Mouse (Mus musculus) MEL (cell line): Measurements from ENCODE around the gene Pten. TPM values are rescaled to one million over a fixed set of nuclear protein-coding genes. Genes with fewer than 3 reads are reported as not detected.
A peak's percentile ranks its signal among the peaks of the same experiment; 100 is the strongest.

Experiments used
- DNase-seq: peaks from one replicate; pipeline ENCODE4 v3.0.0; 2011; ENCODE audit warnings: low read depth, low spot score
- H3K27ac ChIP-seq: 2 replicates; pipeline ENCODE4 v1.5.1; 2012; ENCODE audit warnings: low read depth, mild to moderate bottlenecking, control low read depth, low read length, moderate library complexity; ENCODE audit not compliant: control insufficient read depth
- H3K27me3 ChIP-seq, 2 experiments: fragments of 150-350 bp in 1 of 2; sonication (generic) in 1 of 2; 2 replicates each; pipeline ENCODE4 v1.6.1; 2012; ENCODE audit warnings: low read length in 2 of 2, mild to moderate bottlenecking in 2 of 2, improper control_type of control experiment in 1 of 2, moderate library complexity in 1 of 2; ENCODE audit not compliant: insufficient read depth in 2 of 2, control insufficient read depth in 1 of 2
- H3K36me3 ChIP-seq, 2 experiments: 2 replicates each; pipeline ENCODE4 v1.6.1; 2012 to 2014; ENCODE audit warnings: low read length in 2 of 2, improper control_type of control experiment in 1 of 2, inconsistent platforms in 1 of 2, mild to moderate bottlenecking in 1 of 2; ENCODE audit not compliant: insufficient read depth in 2 of 2, control insufficient read depth in 1 of 2
- H3K4me1 ChIP-seq, 2 experiments: fragments of 150-350 bp in 1 of 2; sonication (generic) in 1 of 2; 2 replicates each; pipeline ENCODE4 v1.6.1; 2012; ENCODE audit warnings: low read length in 2 of 2, improper control_type of control experiment in 1 of 2, mild to moderate bottlenecking in 1 of 2; ENCODE audit not compliant: insufficient read depth in 2 of 2, control insufficient read depth in 1 of 2
- H3K4me3 ChIP-seq, 2 experiments: fragments of 150-350 bp in 1 of 2; sonication (generic) in 1 of 2; 2 replicates each; pipeline ENCODE4 v1.5.1; 2012; ENCODE audit warnings: low read depth in 2 of 2, low read length in 2 of 2, mild to moderate bottlenecking in 2 of 2, moderate library complexity in 2 of 2, control low read depth in 1 of 2, improper control_type of control experiment in 1 of 2; ENCODE audit not compliant: control insufficient read depth in 1 of 2, insufficient read depth in 1 of 2
- H3K79me2 ChIP-seq: 2 replicates; pipeline ENCODE4 v1.6.1; 2012; ENCODE audit warnings: mild to moderate bottlenecking, low read length, moderate library complexity; ENCODE audit not compliant: control insufficient read depth, poor library complexity, insufficient read depth
- H3K9ac ChIP-seq: 2 replicates; pipeline ENCODE4 v1.6.1; 2012; ENCODE audit warnings: low read depth, mild to moderate bottlenecking, control low read depth, low read length, moderate library complexity; ENCODE audit not compliant: control insufficient read depth, poor library complexity, severe bottlenecking
- H3K9me3 ChIP-seq: fragments of 150-350 bp; sonication (generic); replicated peaks from 2 replicates; pipeline ENCODE4 v1.6.1; 2012; ENCODE audit warnings: mild to moderate bottlenecking, low read length, improper control_type of control experiment, moderate library complexity; ENCODE audit not compliant: insufficient read depth
- BHLHE40 ChIP-seq: IDR thresholded peaks from 2 replicates; pipeline ENCODE4 v1.6.1; 2012; ENCODE audit warnings: low read depth, mild to moderate bottlenecking, inconsistent platforms, low read length, improper control_type of control experiment, borderline replicate concordance
- CHD1 ChIP-seq: IDR thresholded peaks from 2 replicates; pipeline ENCODE4 v1.6.1; 2012; ENCODE audit warnings: low read depth, mild to moderate bottlenecking, inconsistent platforms, low read length, improper control_type of control experiment
- CTCF ChIP-seq, 3 experiments: IDR thresholded peaks in 2 of 3; conservative IDR thresholded peaks in 1 of 3; 2 replicates each; pipeline ENCODE4 v1.5.1; 2011 to 2012; ENCODE audit warnings: low read length in 3 of 3, low read depth in 2 of 3, mild to moderate bottlenecking in 2 of 3, improper control_type of control experiment in 1 of 3, inconsistent platforms in 1 of 3, mixed read lengths in 1 of 3, moderate library complexity in 1 of 3; ENCODE audit not compliant: control insufficient read depth in 1 of 3, insufficient read depth in 1 of 3, poor library complexity in 1 of 3, severe bottlenecking in 1 of 3
- ELF1 ChIP-seq: IDR thresholded peaks from 2 replicates; pipeline ENCODE4 v1.6.1; 2014; ENCODE audit warnings: low read depth, mild to moderate bottlenecking, inconsistent platforms, low read length, improper control_type of control experiment, moderate library complexity
- EP300 ChIP-seq, 2 experiments: IDR thresholded peaks; 2 replicates each; pipeline ENCODE4 v1.6.1; 2011; ENCODE audit warnings: improper control_type of control experiment in 2 of 2, low read length in 2 of 2, low read depth in 1 of 2, mild to moderate bottlenecking in 1 of 2
- ETS1 ChIP-seq: IDR thresholded peaks from 2 replicates; pipeline ENCODE4 v1.6.1; 2012; ENCODE audit warnings: low read depth, mild to moderate bottlenecking, inconsistent platforms, low read length, improper control_type of control experiment, moderate library complexity
- GABPA ChIP-seq: IDR thresholded peaks from 2 replicates; pipeline ENCODE4 v1.6.1; 2012; ENCODE audit warnings: low read depth, mild to moderate bottlenecking, inconsistent platforms, low read length, improper control_type of control experiment, moderate library complexity
- GATA1 ChIP-seq: IDR thresholded peaks from 2 replicates; pipeline ENCODE4 v1.6.1; 2011; ENCODE audit warnings: low read depth, low read length, improper control_type of control experiment
- HCFC1 ChIP-seq: IDR thresholded peaks from 2 replicates; pipeline ENCODE4 v1.6.1; 2012; ENCODE audit warnings: low read depth, mild to moderate bottlenecking, inconsistent platforms, low read length, improper control_type of control experiment, moderate library complexity
- KAT2A ChIP-seq: conservative IDR thresholded peaks from 2 replicates; pipeline ENCODE4 v1.6.1; 2012; ENCODE audit warnings: low read depth, low read length, improper control_type of control experiment, inconsistent platforms
- MAFK ChIP-seq: IDR thresholded peaks from 2 replicates; pipeline ENCODE4 v1.6.1; 2011; ENCODE audit warnings: low read depth, mild to moderate bottlenecking, low read length, improper control_type of control experiment, borderline replicate concordance
- MAZ ChIP-seq: IDR thresholded peaks from 2 replicates; pipeline ENCODE4 v1.6.1; 2012; ENCODE audit warnings: low read depth, mild to moderate bottlenecking, inconsistent platforms, low read length, improper control_type of control experiment
- MEF2A ChIP-seq: IDR thresholded peaks from 2 replicates; pipeline ENCODE4 v1.6.1; 2014; ENCODE audit warnings: low read depth, mild to moderate bottlenecking, inconsistent platforms, low read length, improper control_type of control experiment; ENCODE audit not compliant: poor library complexity, insufficient replicate concordance, severe bottlenecking; ENCODE audit errors: extremely low read depth
- MXI1 ChIP-seq: IDR thresholded peaks from 2 replicates; pipeline ENCODE4 v1.6.1; 2011; ENCODE audit warnings: mild to moderate bottlenecking, low read depth, low read length, improper control_type of control experiment
- MYB ChIP-seq: IDR thresholded peaks from 2 replicates; pipeline ENCODE4 v1.6.1; 2011; ENCODE audit warnings: mild to moderate bottlenecking, low read depth, low read length, improper control_type of control experiment
- MYC ChIP-seq: IDR thresholded peaks from 2 replicates; pipeline ENCODE4 v1.6.1; 2011; ENCODE audit warnings: low read depth, mild to moderate bottlenecking, low read length, improper control_type of control experiment, moderate library complexity
- NELFE ChIP-seq: IDR thresholded peaks from 2 replicates; pipeline ENCODE4 v1.6.1; 2011; ENCODE audit warnings: low read depth, low read length, improper control_type of control experiment
- NRF1 ChIP-seq: IDR thresholded peaks from 2 replicates; pipeline ENCODE4 v1.6.1; 2014; ENCODE audit warnings: low read depth, mild to moderate bottlenecking, inconsistent platforms, low read length, improper control_type of control experiment, moderate library complexity; ENCODE audit not compliant: poor library complexity, insufficient read depth, severe bottlenecking
- POLR2A ChIP-seq, 2 experiments: IDR thresholded peaks; 2 replicates each; pipeline ENCODE4 v1.6.1; 2011 to 2012; ENCODE audit warnings: low read length in 2 of 2, mild to moderate bottlenecking in 2 of 2, control low read depth in 1 of 2, improper control_type of control experiment in 1 of 2, low read depth in 1 of 2, moderate library complexity in 1 of 2; ENCODE audit not compliant: control insufficient read depth in 1 of 2, insufficient read depth in 1 of 2, poor library complexity in 1 of 2
- POLR2AphosphoS2 ChIP-seq: IDR thresholded peaks from 2 replicates; pipeline ENCODE4 v1.6.1; 2011; ENCODE audit warnings: low read length, improper control_type of control experiment
- POLR2AphosphoS5 ChIP-seq: IDR thresholded peaks from 2 replicates; pipeline ENCODE4 v1.6.1; 2012; ENCODE audit warnings: low read depth, borderline replicate concordance, mild to moderate bottlenecking, inconsistent platforms, low read length, moderate library complexity, mixed read lengths
- RAD21 ChIP-seq: IDR thresholded peaks from 2 replicates; pipeline ENCODE4 v1.6.1; 2011; ENCODE audit warnings: mild to moderate bottlenecking, low read depth, low read length, improper control_type of control experiment
- RCOR1 ChIP-seq: IDR thresholded peaks from 2 replicates; pipeline ENCODE4 v1.6.1; 2012; ENCODE audit warnings: low read depth, mild to moderate bottlenecking, inconsistent platforms, low read length, improper control_type of control experiment
- SIN3A ChIP-seq: IDR thresholded peaks from 2 replicates; pipeline ENCODE4 v1.6.1; 2012; ENCODE audit warnings: low read length, improper control_type of control experiment, inconsistent platforms
- SMC3 ChIP-seq: IDR thresholded peaks from 2 replicates; pipeline ENCODE4 v1.6.1; 2011; ENCODE audit warnings: low read depth, low read length, improper control_type of control experiment
- TAL1 ChIP-seq: IDR thresholded peaks from 2 replicates; pipeline ENCODE4 v1.6.1; 2012; ENCODE audit warnings: mild to moderate bottlenecking, inconsistent platforms, low read length, moderate library complexity, mixed read lengths
- TBP ChIP-seq: IDR thresholded peaks from 2 replicates; pipeline ENCODE4 v1.8.0; 2011; ENCODE audit warnings: low read depth, low read length, improper control_type of control experiment
- TCF12 ChIP-seq: IDR thresholded peaks from 2 replicates; pipeline ENCODE4 v1.6.1; 2014; ENCODE audit warnings: low read depth, mild to moderate bottlenecking, inconsistent platforms, low read length, improper control_type of control experiment, moderate library complexity
- USF1 ChIP-seq: IDR thresholded peaks from 2 replicates; pipeline ENCODE4 v1.6.1; 2014; ENCODE audit warnings: low read depth, mild to moderate bottlenecking, inconsistent platforms, low read length, improper control_type of control experiment, moderate library complexity
- USF2 ChIP-seq, 2 experiments: IDR thresholded peaks; 2 replicates each; pipeline ENCODE4 v1.6.1; 2011 to 2012; ENCODE audit warnings: improper control_type of control experiment in 2 of 2, low read length in 2 of 2, borderline replicate concordance in 1 of 2, inconsistent platforms in 1 of 2, low read depth in 1 of 2, mild to moderate bottlenecking in 1 of 2; ENCODE audit not compliant: insufficient read depth in 1 of 2
- ZC3H11A ChIP-seq: IDR thresholded peaks from 2 replicates; pipeline ENCODE4 v1.6.1; 2012; ENCODE audit warnings: low read depth, mild to moderate bottlenecking, inconsistent platforms, low read length, improper control_type of control experiment
- ZKSCAN1 ChIP-seq: IDR thresholded peaks from 2 replicates; pipeline ENCODE4 v1.6.1; 2012; ENCODE audit warnings: low read depth, mild to moderate bottlenecking, inconsistent platforms, low read length, improper control_type of control experiment, moderate library complexity
- ZMIZ1 ChIP-seq: IDR thresholded peaks from 2 replicates; pipeline ENCODE4 v1.6.1; 2012; ENCODE audit warnings: low read depth, mild to moderate bottlenecking, inconsistent platforms, low read length, improper control_type of control experiment, moderate library complexity
- ZNF384 ChIP-seq: IDR thresholded peaks from 2 replicates; pipeline ENCODE4 v1.6.1; 2012; ENCODE audit warnings: low read depth, mild to moderate bottlenecking, inconsistent platforms, low read length, improper control_type of control experiment
- polyA plus RNA-seq, 2 experiments: library from polyadenylated mRNA; stranded (reverse) in 1 of 2; unstranded in 1 of 2; fragments of >175 nt in 1 of 2; fragments of >200 nt in 1 of 2; gene quantifications; 2 replicates each; pipeline versions ENCODE4 v1.2.1 to v1.2.4; 2012; ENCODE audit warnings: low replicate concordance in 2 of 2, low read depth in 1 of 2; ENCODE audit not compliant: insufficient read length in 2 of 2, insufficient read depth in 1 of 2, missing spikeins in 1 of 2
- total RNA-seq: library from RNA; depleted of rRNA; stranded (reverse); fragments of 300-350 nt; gene quantifications from 2 replicates; pipeline ENCODE4 v1.2.3, GENCODE M21; 2012

The Pten gene
- total and polyA plus RNA-seq, 3 experiments = 22.7 to 104 (median 35.8) TPM

- Histone ChIP-seq H3K79me2 (no peaks in the 10 kb centered on the region), H3K36me3 (peaks cover 0 to 2% of the 10 kb centered on the region in 2 experiments; a peak in 1 of 4 replicates), H3K4me1 (peaks cover 0 to 5% of the 10 kb centered on the region in 2 experiments; a peak in 1 of 4 replicates), H3K27ac (no peak overlapping the region), H3K4me3 (no peak overlapping the region), H3K27me3 (no peaks in the 10 kb centered on the region), H3K9ac (no peak overlapping the region), H3K9me3 (no peaks in the 10 kb centered on the region; the same call in 1 of the 2 replicates)
- no peak for TF ChIP-seq NELFE
- no peak for TF ChIP-seq MAFK
- no peak for TF ChIP-seq ELF1
- no peak for TF ChIP-seq MEF2A
- TF ChIP-seq SIN3A = no peak
- no peak for TF ChIP-seq ZKSCAN1
- TF ChIP-seq MAZ = no peak
- TF ChIP-seq HCFC1 = no peak
- no peak for TF ChIP-seq TAL1
- no peak for TF ChIP-seq TBP
- peak; percentile 80 for TF ChIP-seq RAD21
- no peak for TF ChIP-seq GATA1
- TF ChIP-seq POLR2AphosphoS2 = no peak
- TF ChIP-seq SMC3 = peak; percentile 81
- TF ChIP-seq USF2 (IDR thresholded peaks at IDR 0.05; ENCODE audit: borderline replicate concordance in 1 of 2, insufficient read depth in 1 of 2, low read depth in 1 of 2, low read length in 2 of 2) = no peak
- TF ChIP-seq ZC3H11A = peak; percentile 66
- no peak for TF ChIP-seq MYB
- no peak for TF ChIP-seq USF1
- TF ChIP-seq BHLHE40 = no peak
- TF ChIP-seq ETS1 = no peak
- no peak for TF ChIP-seq MYC
- TF ChIP-seq POLR2A (IDR thresholded peaks at IDR 0.05; ENCODE audit: control insufficient read depth in 1 of 2, insufficient read depth in 1 of 2, low read depth in 1 of 2, low read length in 2 of 2, poor library complexity in 1 of 2) = no peak
- no peak for TF ChIP-seq TCF12
- no peak for TF ChIP-seq MXI1
- no peak for TF ChIP-seq RCOR1
- TF ChIP-seq NRF1 = no peak
- TF ChIP-seq CHD1 = no peak
- TF ChIP-seq ZNF384 = peak; percentile 93
- TF ChIP-seq ZMIZ1 = no peak
- no peak for TF ChIP-seq EP300 (IDR thresholded peaks at IDR 0.05; ENCODE audit: low read depth in 1 of 2, low read length in 2 of 2)
- peak in 2 of 3 experiments; percentile 13 to 61; a peak in 2 of 6 replicates for TF ChIP-seq CTCF (IDR thresholded peaks at IDR 0.05 in 2 of 3, conservative IDR thresholded peaks at IDR 0.05 in 1 of 3; ENCODE audit: control insufficient read depth in 1 of 3, insufficient read depth in 1 of 3, low read depth in 2 of 3, low read length in 3 of 3, poor library complexity in 1 of 3, severe bottlenecking in 1 of 3)
- no peak for TF ChIP-seq KAT2A
- no peak for TF ChIP-seq GABPA
- no peak for TF ChIP-seq POLR2AphosphoS5
- DNase-seq = peak; percentile 57
These were observed 39.7 kb upstream of the Pten start for GRCm38 (mm10) chr19:32717590-32717989.
